Mouse (Mus musculus) embryo, embryonic 11.5 days (tissue): ENCODE measurements around the gene Gpr152.
A peak's percentile ranks its signal among the peaks of the same experiment; 100 is the strongest.

ENCODE experiments used
- DNase-seq: peaks from one replicate; pipeline ENCODE4 v3.0.0-alpha.2; 2012; ENCODE audit warnings: low read depth, low spot score

Gpr152 gene

DNA sequence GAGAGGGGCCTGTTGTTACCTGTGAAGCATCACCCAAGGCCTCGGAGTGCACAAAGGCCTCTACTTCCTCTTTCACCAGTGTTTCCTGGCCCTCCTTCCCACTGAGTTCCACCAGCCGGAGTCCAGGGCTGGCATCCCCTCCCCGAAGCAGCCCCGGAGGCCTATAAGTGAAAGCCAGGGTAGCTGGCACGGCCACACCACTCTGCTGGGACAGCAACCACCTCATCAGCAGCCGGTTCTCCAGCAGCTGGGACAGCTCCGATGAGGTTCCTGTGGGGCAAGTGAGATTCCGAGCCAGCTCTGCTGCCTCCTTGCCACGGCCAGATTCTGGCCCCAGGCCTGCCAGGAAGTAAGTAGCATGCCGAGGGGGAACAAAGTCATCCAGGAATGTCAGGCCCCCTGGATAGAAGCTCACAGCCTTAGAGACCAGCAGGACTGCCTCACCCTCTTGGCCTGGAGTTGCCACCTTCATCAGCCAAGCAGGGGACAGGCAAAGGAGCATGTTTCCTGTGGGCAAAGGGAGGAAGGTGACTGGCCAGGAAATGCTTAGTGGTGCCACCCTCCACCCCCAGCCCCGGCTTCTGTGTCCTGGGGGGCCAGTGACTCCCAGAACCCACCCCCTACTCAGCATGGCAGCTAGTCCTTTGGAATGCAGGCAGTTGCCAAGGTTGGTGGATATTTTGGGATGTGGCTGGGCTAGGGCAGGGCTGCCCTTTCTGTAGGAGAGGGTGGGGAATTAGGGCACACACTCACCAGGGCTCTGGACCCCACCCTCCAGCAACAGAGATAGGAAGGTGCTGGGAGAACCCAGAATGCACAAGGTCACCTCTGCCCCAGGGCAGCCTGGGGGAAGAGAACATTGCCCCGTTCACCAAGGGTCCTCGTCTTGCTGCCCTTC is 32.1 kb downstream of the Gpr152 start:
- DNase-seq, result no peak

- DNase-seq, result no peak
These were observed 33.3 kb downstream of the Gpr152 start for GRCm38 (mm10) chr19:4172925-4173324.

- no peak for DNase-seq
These were observed 35.9 kb downstream of the Gpr152 start, which contains the start of gene Carns1 for GRCm38 (mm10) chr19:4175368-4175947. Carns1 (minus strand) TSS chr19:4175479.

DNA sequence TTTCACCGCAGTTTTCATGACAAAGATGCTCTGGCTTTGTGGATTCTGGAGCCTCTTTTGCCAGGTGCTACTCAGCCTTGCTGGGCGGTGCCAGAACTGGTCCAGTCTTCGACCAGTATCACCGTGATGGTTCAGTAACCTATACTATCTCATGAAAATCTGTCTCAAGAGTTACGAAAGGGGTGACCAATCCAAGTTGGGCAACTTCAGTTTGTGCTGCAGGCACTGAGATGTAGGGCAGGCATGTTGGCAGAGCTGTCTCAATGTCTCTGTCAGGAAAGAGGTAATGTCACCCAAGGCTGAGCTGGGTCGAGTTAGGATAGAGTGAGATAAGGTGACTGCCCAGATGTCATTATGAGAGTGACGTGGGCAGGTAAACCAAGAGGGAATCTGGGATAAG is 40.8 kb downstream of the Gpr152 start:
- no peak for DNase-seq

DNA sequence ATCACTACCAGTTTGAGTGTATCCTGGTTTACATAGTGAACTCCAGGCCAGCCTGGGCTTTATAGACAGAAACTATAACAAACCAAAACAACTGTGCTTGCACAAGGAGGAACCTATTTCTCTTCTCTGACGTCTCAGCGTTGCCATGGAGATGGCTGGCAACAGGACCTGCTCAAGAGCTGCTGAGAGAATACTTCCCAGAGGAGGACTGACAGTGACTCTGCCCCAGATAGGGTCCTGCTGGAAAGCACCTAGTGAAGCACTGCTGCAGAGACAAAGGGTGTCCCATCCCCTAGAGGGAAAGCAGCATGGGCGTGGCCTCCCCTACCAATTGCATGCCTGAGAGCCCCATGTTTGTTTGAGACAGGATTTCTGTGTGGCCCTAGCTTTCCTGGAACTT is 42.3 kb downstream of the Gpr152 start:
- no peak for DNase-seq

DNA sequence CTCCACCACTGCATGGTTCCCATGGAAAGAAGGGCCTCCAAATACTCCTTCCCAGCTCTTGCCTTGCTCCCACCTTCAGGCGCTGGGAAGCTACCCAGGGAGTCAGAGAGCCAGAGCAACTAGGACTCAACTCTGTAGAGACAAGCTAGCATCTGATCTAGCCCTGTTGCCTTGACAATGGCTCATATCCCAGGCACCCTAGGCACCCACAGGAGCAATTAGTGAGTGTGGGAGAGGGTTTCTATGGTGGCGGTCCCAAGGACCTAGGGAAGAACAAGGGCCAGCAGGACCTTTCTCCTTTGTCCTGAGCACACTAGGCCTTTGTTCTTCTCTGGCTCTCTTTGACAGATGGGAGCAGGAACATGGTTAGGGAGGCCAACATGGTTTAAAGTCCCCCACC is 44.1 kb downstream of the Gpr152 start:
- no peak for DNase-seq

GRCm38 (mm10) chr19:4184976-4185975 is 45.7 kb downstream of the Gpr152 start:
- no peak for DNase-seq

DNA sequence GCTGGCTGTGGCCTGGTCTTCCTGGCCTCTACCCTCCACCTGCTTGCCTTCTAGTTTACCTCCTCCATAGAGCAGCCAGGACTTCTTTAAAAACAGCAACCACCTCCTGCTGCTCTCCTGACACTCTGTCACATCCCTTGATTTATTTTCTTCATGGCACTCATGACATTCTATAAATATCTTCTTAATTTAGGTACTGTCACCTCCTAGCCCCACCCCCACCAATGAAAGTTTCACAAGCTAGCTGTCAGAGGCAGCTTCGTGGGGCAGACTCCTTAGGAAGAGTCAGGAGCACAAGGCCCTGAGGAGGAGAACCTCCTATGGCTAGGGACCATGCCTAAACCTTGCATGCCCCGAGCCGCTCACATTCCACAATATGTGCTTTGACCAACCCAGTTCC is 47.7 kb downstream of the Gpr152 start:
- DNase-seq, result no peak

DNA sequence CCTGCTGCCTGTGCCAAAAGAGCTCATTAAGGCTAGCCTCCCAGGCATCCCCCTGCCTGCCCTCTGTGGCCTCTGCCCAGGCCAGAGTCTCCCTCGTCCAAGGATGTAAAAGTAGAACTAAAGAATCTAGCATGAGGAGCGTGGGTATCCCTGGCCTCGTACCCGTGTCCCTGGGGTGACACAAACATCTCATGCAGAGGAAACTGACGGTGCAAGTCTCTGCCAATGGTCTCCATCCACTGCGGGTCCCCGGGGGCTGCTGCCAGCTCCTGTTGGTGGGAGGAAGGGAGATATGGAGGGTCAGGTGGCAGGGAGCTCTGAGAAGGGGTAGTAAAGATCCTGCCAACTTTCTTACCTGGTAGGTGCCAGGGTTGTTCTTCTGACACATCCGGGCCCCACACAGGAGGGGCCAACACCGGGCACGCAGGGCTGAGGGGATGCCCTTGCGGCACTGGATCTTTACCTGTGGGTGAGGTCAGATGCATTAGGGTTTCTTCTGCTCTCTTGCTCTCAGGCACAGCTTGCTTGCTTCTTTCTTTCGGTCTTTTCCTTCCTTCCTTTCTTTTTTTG is 49.5 kb downstream of the Gpr152 start:
- DNase-seq, result no peak

GRCm38 (mm10) chr19:4190831-4191334 is 51.3 kb downstream of the Gpr152 start, which contains the start of gene Tbc1d10c:
Tbc1d10c (minus strand) TSS chr19:4191284.
- no peak for DNase-seq

GRCm38 (mm10) chr19:4191528-4192250 is 52.1 kb downstream of the Gpr152 start, which contains the start of gene Ppp1ca:
Ppp1ca (plus strand) TSS chr19:4192065.
- DNase-seq, result peak; percentile 94

DNA sequence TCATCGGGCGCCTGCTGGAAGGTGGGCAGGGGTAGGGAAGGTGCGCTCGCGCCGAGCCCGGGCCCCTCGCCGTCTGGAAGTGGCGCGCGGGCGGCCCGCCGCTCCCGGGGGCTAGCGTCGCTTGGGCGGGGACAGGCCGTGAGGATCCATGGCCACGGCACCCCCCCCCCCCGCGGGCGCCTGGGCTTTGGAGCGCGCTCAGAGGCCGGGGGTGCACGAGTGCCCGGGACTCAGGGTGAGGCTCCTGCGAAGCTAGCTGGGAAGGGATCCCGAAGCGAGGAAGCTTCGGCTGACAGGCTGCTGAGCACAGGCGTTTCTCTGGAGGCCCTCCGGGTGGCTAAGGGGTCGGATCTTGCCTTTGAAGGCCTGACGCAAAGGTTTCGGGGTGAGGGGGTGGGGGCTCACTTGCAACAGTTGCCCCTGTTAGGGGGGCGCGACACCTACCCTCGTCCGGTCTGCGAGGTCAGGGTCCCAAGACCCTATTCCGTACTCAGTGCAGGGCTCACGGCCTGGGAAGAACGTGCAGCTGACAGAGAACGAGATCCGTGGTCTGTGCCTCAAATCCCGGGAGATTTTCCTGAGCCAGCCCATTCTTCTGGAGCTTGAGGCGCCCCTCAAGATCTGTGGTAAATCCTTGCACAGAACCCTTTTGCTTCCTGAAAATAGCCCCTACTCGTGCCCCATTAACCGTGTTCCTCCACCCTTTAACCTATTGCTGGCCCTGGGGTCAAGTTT is 52.8 kb downstream of the Gpr152 start:
- DNase-seq, result no peak

- DNase-seq, result no peak
These were observed 53.5 kb downstream of the Gpr152 start for GRCm38 (mm10) chr19:4193129-4193528.

- DNase-seq, result no peak
These were observed 54.6 kb downstream of the Gpr152 start for GRCm38 (mm10) chr19:4194021-4194724.

DNA sequence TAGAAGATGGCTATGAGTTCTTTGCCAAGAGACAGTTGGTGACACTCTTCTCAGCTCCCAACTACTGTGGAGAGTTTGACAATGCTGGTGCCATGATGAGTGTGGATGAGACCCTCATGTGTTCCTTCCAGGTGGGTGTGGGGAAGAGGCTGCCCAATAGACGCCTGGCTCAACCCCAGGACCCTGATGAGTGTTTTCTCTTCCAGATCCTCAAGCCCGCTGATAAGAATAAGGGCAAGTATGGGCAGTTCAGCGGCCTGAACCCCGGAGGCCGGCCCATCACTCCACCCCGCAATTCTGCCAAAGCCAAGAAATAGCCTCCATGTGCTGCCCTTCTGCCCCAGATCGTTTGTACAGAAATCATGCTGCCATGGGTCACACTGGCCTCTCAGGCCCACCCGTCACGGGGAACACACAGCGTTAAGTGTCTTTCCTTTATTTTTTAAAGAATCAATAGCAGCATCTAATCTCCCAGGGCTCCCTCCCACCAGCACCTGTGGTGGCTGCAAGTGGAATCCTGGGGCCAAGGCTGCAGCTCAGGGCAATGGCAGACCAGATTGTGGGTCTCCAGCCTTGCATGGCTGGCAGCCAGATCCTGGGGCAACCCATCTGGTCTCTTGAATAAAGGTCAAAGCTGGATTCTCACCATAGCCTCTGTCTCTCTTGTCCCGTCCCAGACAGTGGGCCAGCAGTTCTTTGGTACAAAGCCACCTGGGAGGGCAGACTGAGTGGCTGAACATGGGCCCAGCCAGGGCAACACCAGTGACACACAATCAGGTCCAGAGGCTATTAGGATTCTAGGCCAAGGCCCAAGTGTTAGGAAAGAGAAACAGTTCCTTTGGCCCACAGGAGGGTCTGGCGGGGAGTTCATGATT is 55.4 kb downstream of the Gpr152 start:
- no peak for DNase-seq
